Mouse (Mus musculus): ENCODE data around the gene Spata5.

DNA sequence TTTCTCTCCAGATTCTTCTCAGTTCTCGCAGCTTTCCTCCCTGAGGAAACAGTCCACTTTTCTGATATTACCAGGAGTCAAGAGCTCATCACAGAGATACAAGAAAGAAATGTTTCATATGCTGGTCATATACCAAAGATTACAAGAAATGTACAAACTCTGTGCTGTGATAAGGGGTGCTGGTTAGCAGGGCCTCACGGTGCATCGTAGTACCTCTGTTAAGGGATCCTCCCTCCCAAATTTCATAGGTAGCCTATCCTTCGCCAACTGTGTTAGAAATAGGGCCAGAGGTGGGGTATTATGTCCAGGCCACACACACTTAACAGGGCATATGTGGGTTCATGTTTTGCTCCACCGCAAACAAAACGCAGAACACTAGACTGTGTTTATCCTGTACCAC lies 157.1 kb downstream of the Spata5 start:
- TF ChIP-seq CTCF (IDR thresholded peaks at IDR 0.05; ENCODE audit: low read depth) (no peak), EP300 (optimal IDR thresholded peaks at IDR 0.05) (no peak)
